Mouse (Mus musculus) yolk sac, embryonic 10.5 days (tissue): ENCODE measurements at regions not wholly inside any gene's neighbourhood (a gene's known extent, or its start where the extent isn't known, plus 50 kb on each side); places are given as distances from the start of the nearest gene placed in this dataset.
"Not testable (repeated sequence)": the region's sequence is repeated elsewhere in the genome, so short reads cannot be mapped to it uniquely, and the experiment has no call there.

Experiments
- DNase-seq: peaks from one replicate; pipeline ENCODE4 v3.0.0-alpha.2; 2017; ENCODE audit warnings: low spot score

DNA sequence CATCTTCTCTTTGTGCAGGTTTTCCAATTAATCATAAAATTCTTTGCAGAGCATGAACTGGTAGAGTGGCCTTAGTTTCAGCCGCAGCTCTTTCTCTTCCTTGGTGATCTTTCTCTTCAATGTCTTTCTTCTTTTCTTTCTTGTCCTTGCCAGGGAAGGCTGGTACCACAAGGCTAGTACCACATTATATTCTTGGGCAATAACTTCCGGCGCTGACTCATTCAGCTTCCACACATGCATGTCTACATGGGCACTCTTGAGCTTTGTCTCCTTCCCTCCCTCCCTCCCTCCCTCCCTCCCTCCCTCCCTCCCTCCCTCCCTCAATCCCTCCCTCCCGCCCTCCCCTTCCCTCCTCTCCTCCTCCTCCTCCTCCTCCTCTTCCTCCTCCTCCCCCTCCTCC is 98.1 kb upstream of the Pwp1 start:
- DNase-seq: not testable (repeated sequence)

DNA sequence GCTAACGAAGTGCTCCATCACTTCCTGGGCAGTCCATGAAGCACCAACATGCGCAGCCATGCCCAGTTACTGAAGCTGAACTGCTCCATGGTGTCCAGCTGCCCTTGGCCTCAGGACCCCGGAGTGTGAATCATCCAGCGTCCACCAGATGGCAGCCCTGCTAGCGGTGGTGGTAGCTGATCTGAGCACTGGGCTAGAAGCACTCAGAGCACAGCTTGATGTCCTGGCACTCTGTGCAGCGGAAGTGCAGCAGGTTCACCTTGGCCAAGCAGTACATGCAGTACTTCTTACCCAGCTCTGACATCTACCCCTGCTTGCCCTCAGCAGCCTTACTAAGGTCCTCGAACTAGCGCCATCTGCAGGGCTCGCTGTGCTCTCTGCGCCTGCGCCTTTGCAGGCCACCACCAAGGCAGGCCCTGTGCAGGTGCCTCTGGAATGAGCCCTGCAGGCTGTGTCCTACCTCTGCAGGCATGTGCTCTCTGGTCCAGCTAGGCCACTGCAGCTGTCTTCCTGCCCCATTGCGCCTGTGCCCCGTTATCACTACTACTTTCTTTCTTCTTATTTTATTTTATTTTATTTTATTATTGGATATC is 97.4 kb upstream of the Pwp1 start:
- DNase-seq: not testable (repeated sequence)

GRCm38 (mm10) chr10:85737796-85738195 is 91.5 kb upstream of the Pwp1 start:
- no peak for DNase-seq

- DNase-seq: no peak
These were observed 90.3 kb upstream of the Pwp1 start for GRCm38 (mm10) chr10:85739008-85739407.

DNA sequence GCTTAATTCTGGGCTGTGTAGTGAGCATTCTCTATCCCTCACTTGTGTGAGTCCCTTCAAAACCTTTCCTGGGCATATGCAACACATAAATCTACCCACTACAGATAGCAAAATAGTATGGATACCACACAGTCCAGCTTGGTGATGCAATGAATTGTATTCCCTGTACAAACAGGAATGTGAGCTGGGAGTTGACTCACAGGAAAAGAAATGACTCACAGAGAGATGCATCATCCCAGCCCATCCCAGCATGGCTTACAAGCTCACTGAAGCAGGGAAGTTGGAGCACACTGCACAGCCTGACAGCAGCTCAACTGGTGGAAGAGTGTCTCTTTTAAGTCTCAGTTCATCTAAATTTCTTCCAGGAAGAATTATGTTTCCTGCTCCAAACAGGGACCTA is 89.7 kb upstream of the Pwp1 start:
- DNase-seq: peak; percentile 1

GRCm38 (mm10) chr10:85741972-85742371 is 87.3 kb upstream of the Pwp1 start:
- DNase-seq: no peak

- not testable (repeated sequence) for DNase-seq
These were observed 83.9 kb upstream of the Pwp1 start for GRCm38 (mm10) chr10:85745390-85745789.

DNA sequence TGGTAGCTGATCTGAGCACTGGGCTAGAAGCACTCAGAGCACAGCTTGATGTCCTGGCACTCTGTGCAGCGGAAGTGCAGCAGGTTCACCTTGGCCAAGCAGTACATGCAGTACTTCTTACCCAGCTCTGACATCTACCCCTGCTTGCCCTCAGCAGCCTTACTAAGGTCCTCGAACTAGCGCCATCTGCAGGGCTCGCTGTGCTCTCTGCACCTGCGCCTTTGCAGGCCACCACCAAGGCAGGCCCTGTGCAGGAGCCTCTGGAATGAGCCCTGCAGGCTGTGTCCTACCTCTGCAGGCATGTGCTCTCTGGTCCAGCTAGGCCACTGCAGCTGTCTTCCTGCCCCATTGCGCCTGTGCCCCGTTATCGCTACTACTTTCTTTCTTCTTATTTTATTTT is 83.5 kb upstream of the Pwp1 start:
- not testable (repeated sequence) for DNase-seq

DNA sequence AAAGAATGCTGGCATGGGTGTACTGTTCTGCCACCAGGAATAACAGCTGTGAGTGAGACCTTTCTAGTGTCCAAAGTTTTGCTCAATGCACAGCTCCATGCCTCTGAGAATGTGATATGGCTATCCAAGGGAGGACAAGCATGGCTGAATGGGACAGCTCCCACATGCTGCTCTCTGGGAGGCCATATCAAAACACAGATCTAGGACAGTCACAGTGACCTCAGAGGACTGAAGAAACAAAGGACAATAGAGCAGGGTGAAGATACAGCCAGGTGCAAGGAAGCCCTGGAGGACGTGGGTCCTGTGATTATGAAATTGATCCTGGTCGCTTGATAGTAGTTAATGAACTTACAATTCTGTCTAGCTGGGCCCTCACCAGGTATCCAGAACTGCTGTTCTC is 79.7 kb upstream of the Pwp1 start:
- not testable (repeated sequence) for DNase-seq

DNA sequence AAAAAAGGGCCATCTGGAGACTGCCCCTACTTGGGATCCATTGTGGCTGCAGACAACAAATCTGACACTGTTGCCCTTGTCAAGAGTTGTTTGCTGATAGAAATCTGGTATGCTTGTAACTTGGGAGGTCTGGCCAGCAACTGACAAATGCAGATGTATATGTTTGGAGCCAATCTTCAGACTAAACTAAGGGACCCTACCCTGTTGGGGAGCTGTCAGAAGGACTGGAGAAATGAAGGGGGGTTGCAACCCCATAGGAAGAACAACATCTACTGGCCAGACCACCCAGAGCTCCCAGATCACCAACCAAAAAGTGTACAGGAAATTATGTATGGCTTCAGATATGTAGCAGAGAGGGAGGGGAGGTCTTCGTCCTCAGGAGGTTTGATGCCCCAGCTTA is 54.3 kb upstream of the Pwp1 start:
- DNase-seq: no peak
